ENCODE assay signal across 7 mouse cellular contexts in genomic region chr1:187215181-187216116, GRCm38 (mm10). TPM values are rescaled to one million over a fixed set of nuclear protein-coding genes. Genes with fewer than 3 reads are reported as not detected.
DNase-seq lines count a peak whose midpoint lies in the region; ATAC-seq lines count a peak whose summit lies in the region.

Spata17 (minus strand) TSS chr1:187215465.
Gpatch2 (plus strand) TSS chr1:187215508.

- H3K4me3 ChIP-seq in embryonic facial prominence, embryonic 10.5 days = peak within 1 kb of the TSS; percentile 87
- peak within 1 kb of the TSS; percentile 77 for H3K4me3 ChIP-seq in limb, embryonic 11.5 days (ENCODE audit: low read depth, low read length)
- H3K4me3 ChIP-seq in midbrain, embryonic 14.5 days (replicated peaks; ENCODE audit: low read depth, low read length) = peak within 1 kb of the TSS; percentile 84

- H3K9me3 ChIP-seq in embryonic facial prominence, embryonic 10.5 days = no peaks in the 10 kb centered on the region
- H3K9me3 ChIP-seq in limb, embryonic 11.5 days (ENCODE audit: control insufficient read depth, low read length) = no peaks in the 10 kb centered on the region
- H3K9me3 ChIP-seq in midbrain, embryonic 14.5 days (ENCODE audit: control insufficient read depth, low read length) = no peaks in the 10 kb centered on the region

- peak within 1 kb of the TSS; percentile 74 for H3K4me2 ChIP-seq in limb, embryonic 11.5 days (ENCODE audit: low read depth, severe bottlenecking)
- peak within 1 kb of the TSS; percentile 89 for H3K4me2 ChIP-seq in midbrain, embryonic 14.5 days (ENCODE audit: low read length)

- 1% methylated on average over 58 of the region's 58 CpGs for WGBS in embryonic facial prominence, embryonic 10.5 days
- WGBS in limb, embryonic 11.5 days = 1% methylated on average over 58 of the region's 58 CpGs
- 1% methylated on average over 58 of the region's 58 CpGs for WGBS in midbrain, embryonic 14.5 days

- DNase-seq in adrenal gland, postnatal 14 days = peak; percentile 88
- peak; percentile 89 for DNase-seq in embryonic facial prominence, embryonic 10.5 days (ENCODE audit: low spot score)
- DNase-seq in kidney, adult 11 months = peak; percentile 82
- peak; percentile 89 for DNase-seq in limb, embryonic 11.5 days (ENCODE audit: low spot score)
- DNase-seq in midbrain, embryonic 14.5 days = peak; percentile 90
- DNase-seq in spleen, adult 18-20 months = peak; percentile 55 to 66

- H3K9ac ChIP-seq in limb, embryonic 11.5 days (ENCODE audit: low read length) = peak within 1 kb of the TSS; percentile 78
- H3K9ac ChIP-seq in midbrain, embryonic 14.5 days (replicated peaks; ENCODE audit: low read length) = peak within 1 kb of the TSS; percentile 75

- no peaks in the 10 kb centered on the region for H3K27me3 ChIP-seq in embryonic facial prominence, embryonic 10.5 days (replicated peaks; ENCODE audit: low read depth, poor library complexity, severe bottlenecking)
- H3K27me3 ChIP-seq in limb, embryonic 11.5 days (ENCODE audit: control insufficient read depth, insufficient read depth, low read length) = no peaks in the 10 kb centered on the region
- H3K27me3 ChIP-seq in midbrain, embryonic 14.5 days (ENCODE audit: control insufficient read depth, insufficient read depth, low read length) = no peaks in the 10 kb centered on the region

- H3K27ac ChIP-seq in embryonic facial prominence, embryonic 10.5 days (replicated peaks) = peak within 1 kb of the TSS; percentile 91
- H3K27ac ChIP-seq in limb, embryonic 11.5 days (replicated peaks; ENCODE audit: low read depth, low read length) = peak within 1 kb of the TSS; percentile 81
- H3K27ac ChIP-seq in midbrain, embryonic 14.5 days (replicated peaks; ENCODE audit: low read depth, low read length) = peak within 1 kb of the TSS; percentile 78

- peaks cover 7% of the 10 kb centered on the region for H3K4me1 ChIP-seq in embryonic facial prominence, embryonic 10.5 days
- no peaks in the 10 kb centered on the region for H3K4me1 ChIP-seq in limb, embryonic 11.5 days (ENCODE audit: control insufficient read depth, insufficient read depth, low read length)
- H3K4me1 ChIP-seq in midbrain, embryonic 14.5 days (ENCODE audit: control insufficient read depth, insufficient read depth, low read length) = peaks cover 7% of the 10 kb centered on the region; the same call in 1 of the 2 replicates

- peak; percentile 89 for ATAC-seq in granulocyte monocyte progenitor cell, adult 5-6 weeks (replicated peaks; ENCODE audit: poor library complexity, severe bottlenecking)
- peak; percentile 90 for ATAC-seq in limb, embryonic 11.5 days (ENCODE audit: insufficient number of reproducible peaks, low FRiP score, low TSS enrichment, low read depth)
- peak; percentile 85 for ATAC-seq in midbrain, embryonic 14.5 days (ENCODE audit: low FRiP score, low TSS enrichment)

- no peaks in the 10 kb centered on the region for H3K36me3 ChIP-seq in embryonic facial prominence, embryonic 10.5 days (replicated peaks)
- no peaks in the 10 kb centered on the region; the same call in 1 of the 2 replicates for H3K36me3 ChIP-seq in limb, embryonic 11.5 days (ENCODE audit: control insufficient read depth, insufficient read depth, low read length)
- no peaks in the 10 kb centered on the region for H3K36me3 ChIP-seq in midbrain, embryonic 14.5 days (ENCODE audit: control insufficient read depth, insufficient read depth, low read length)

RNA-seq across cellular contexts. Expression of gene Spata17, which starts in this region (rescaled TPM):
- 1.0 and 1.3 TPM in 2 replicates for total RNA-seq in adrenal gland, postnatal 14 days (2021)
- polyA plus RNA-seq in embryonic facial prominence, embryonic 10.5 days (2016; fragmentation: Nextera tagmentation; extraction: Ambion mirVana) = 1.1 and 1.9 TPM in 2 replicates
- not detected in 2 replicates for total RNA-seq in granulocyte monocyte progenitor cell, adult 5-6 weeks (2014; fragmentation: Nextera tagmentation)
- total RNA-seq in granulocyte monocyte progenitor cell, adult 5-6 weeks (2017) = 0.62 TPM in 1 of 2 replicates, not detected in the other
- 0.57 and 0.72 TPM in 2 replicates for polyA plus RNA-seq in limb, embryonic 11.5 days (2014; fragmentation: Nextera tagmentation; extraction: Ambion mirVana)
- polyA plus RNA-seq in midbrain, embryonic 14.5 days (2014; fragmentation: Nextera tagmentation; extraction: Ambion mirVana) = 1.2 and 1.5 TPM in 2 replicates

RNA-seq across cellular contexts. Expression of gene Gpatch2, which starts in this region (rescaled TPM):
- total RNA-seq in adrenal gland, postnatal 14 days (2021) = 23.4 and 25.0 TPM in 2 replicates
- polyA plus RNA-seq in embryonic facial prominence, embryonic 10.5 days (2016; fragmentation: Nextera tagmentation; extraction: Ambion mirVana) = 25.0 and 27.6 TPM in 2 replicates
- total RNA-seq in granulocyte monocyte progenitor cell, adult 5-6 weeks (2014; fragmentation: Nextera tagmentation) = 10.6 and 11.2 TPM in 2 replicates
- 13.3 and 18.6 TPM in 2 replicates for total RNA-seq in granulocyte monocyte progenitor cell, adult 5-6 weeks (2017)
- 23.4 and 25.2 TPM in 2 replicates for polyA plus RNA-seq in limb, embryonic 11.5 days (2014; fragmentation: Nextera tagmentation; extraction: Ambion mirVana)
- 15.4 and 21.9 TPM in 2 replicates for polyA plus RNA-seq in midbrain, embryonic 14.5 days (2014; fragmentation: Nextera tagmentation; extraction: Ambion mirVana)

Comparison
In these comparisons a context has a peak if more than half of its experiments do, and no peak if none do; other contexts are left out.
1. Peak in every context shown above with its lines: DNase-seq, ATAC-seq, H3K4me3 ChIP-seq and H3K27ac ChIP-seq.